Mouse (Mus musculus): ENCODE results near the gene Rasgef1c. TPM values are rescaled to one million over a fixed set of nuclear protein-coding genes. Genes with fewer than 3 reads are reported as not detected.

Gene Rasgef1c
- polyA plus RNA-seq, 1 experiment from 2014 or later: 0.32 TPM

DNA sequence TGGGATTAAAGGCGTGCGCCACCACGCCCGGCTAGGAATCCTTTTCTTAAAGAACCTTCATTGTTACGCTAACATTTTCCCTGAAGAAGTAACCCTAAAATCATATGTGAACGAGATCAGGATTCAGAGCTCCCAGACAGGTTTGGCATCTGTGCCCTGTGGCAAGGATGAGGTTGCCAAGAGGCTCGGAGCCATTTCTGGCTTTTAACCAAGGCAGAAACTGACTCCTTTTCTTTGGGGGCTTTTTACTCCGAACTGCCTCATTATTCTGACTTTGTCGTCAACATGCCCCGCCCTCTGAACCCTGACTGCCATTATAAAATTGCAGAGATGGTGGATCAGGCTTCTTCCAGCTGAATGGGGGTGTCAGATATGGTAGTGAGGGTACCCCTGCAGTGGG is 106.1 kb downstream of the Rasgef1c start:
- ATAC-seq (ENCODE audit: insufficient number of reproducible peaks, low FRiP score, low TSS enrichment, low read depth) (no peak), DNase-seq (ENCODE audit: low spot score) (no peak)
- WGBS: 77% methylated on average over 10 of the region's 10 CpGs

DNA sequence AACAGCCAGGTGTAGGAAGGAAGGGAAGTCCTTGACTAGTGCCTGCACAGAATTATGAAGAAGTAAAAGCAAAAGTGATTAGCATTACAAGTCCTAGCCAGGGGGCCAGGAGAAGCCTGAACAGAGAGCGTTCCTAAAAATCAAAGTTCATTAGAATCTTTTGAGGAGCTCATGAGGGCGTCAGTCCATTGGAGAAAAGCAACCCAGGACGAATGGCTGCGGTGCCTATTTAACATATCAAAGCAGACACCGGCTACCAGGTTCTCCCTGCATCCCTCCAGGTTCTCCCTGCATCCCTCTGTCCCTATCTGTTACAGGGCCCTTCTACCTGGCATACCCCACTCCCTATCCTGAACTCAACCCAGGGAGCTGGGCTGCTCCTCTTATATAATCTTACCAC is 106.6 kb downstream of the Rasgef1c start:
- 22% methylated on average over 5 of the region's 5 CpGs for WGBS
- no peak for ATAC-seq (ENCODE audit: insufficient number of reproducible peaks, low FRiP score, low TSS enrichment, low read depth)

More for the DNA sequence above, 106.1 kb downstream of the Rasgef1c start:
- no peak overlapping the region for H3K27ac ChIP-seq (replicated peaks; ENCODE audit: low read depth, low read length)
- no peaks in the 10 kb centered on the region for H3K4me1 ChIP-seq (ENCODE audit: control insufficient read depth, insufficient read depth, low read length)
- H3K4me2 ChIP-seq (ENCODE audit: low read depth, severe bottlenecking): no peak overlapping the region
- H3K4me3 ChIP-seq (ENCODE audit: low read depth, low read length): no peak overlapping the region
- no peaks in the 10 kb centered on the region for H3K9me3 ChIP-seq (ENCODE audit: control insufficient read depth, low read length)
- no peaks in the 10 kb centered on the region for H3K36me3 ChIP-seq (ENCODE audit: control insufficient read depth, insufficient read depth, low read length)
- H3K9ac ChIP-seq (ENCODE audit: low read length): no peak overlapping the region
- H3K27me3 ChIP-seq (ENCODE audit: control insufficient read depth, insufficient read depth, low read length): no peaks in the 10 kb centered on the region

DNA sequence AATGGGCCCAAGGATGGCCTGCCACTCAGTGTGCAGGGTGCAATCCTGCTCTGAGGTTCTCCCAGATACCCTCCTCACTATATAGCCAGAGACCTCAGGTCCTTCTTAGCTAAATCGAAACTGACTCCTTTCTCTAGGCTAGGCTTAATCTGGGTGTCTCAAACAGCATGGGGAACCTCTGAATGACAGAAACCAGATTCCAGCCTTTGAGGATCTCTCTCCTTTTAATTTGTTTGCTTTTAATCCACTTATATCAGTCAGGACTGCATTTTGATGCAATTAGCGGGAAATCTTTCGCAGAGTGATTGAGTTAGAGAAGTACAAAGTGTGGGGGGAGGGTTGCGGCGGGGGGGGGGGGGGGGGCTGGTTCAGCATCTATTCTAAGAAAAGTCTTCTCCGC is 111.4 kb downstream of the Rasgef1c start:
- 80% methylated on average over 6 of the region's 6 CpGs for WGBS

More for the DNA sequence above, 106.6 kb downstream of the Rasgef1c start:
- no peaks in the 10 kb centered on the region for H3K9me3 ChIP-seq (ENCODE audit: control insufficient read depth, low read length)
- H3K27ac ChIP-seq (replicated peaks; ENCODE audit: low read depth, low read length): no peak overlapping the region
- no peak overlapping the region for H3K9ac ChIP-seq (ENCODE audit: low read length)
- no peaks in the 10 kb centered on the region for H3K27me3 ChIP-seq (ENCODE audit: control insufficient read depth, insufficient read depth, low read length)
- no peaks in the 10 kb centered on the region for H3K4me1 ChIP-seq (ENCODE audit: control insufficient read depth, insufficient read depth, low read length)
- DNase-seq (ENCODE audit: low spot score): no peak
- no peak overlapping the region for H3K4me3 ChIP-seq (ENCODE audit: low read depth, low read length)
- no peaks in the 10 kb centered on the region for H3K36me3 ChIP-seq (ENCODE audit: control insufficient read depth, insufficient read depth, low read length)
- H3K4me2 ChIP-seq (ENCODE audit: low read depth, severe bottlenecking): no peak overlapping the region; the same call in 1 of the 2 replicates

DNA sequence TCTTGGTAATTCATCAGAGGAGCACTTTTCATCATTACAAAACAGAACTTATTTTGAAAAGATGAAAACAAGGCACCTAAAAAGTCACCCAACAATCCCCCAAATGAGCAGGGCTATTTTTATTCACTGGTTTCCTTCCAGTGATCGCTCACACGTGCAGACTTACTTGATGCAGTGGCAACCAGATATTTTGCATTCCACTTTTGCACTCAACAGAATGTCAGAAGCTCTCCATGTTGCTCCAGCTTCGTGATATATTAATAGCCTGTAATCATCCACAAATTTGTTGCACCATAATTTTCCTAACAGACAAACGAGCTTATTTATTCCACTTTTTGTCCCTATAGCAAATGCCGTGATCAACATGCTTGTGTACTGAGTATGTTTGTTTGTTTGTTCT is 114.9 kb downstream of the Rasgef1c start:
- Histone ChIP-seq H3K27me3 (ENCODE audit: control insufficient read depth, insufficient read depth, low read length) (no peaks in the 10 kb centered on the region), H3K36me3 (ENCODE audit: control insufficient read depth, insufficient read depth, low read length) (no peaks in the 10 kb centered on the region), H3K4me1 (ENCODE audit: control insufficient read depth, insufficient read depth, low read length) (no peaks in the 10 kb centered on the region), H3K4me3 (ENCODE audit: low read depth, low read length) (no peak overlapping the region), H3K27ac (replicated peaks; ENCODE audit: low read depth, low read length) (no peak overlapping the region), H3K4me2 (ENCODE audit: low read depth, severe bottlenecking) (no peak overlapping the region), H3K9me3 (ENCODE audit: control insufficient read depth, low read length) (no peaks in the 10 kb centered on the region), H3K9ac (ENCODE audit: low read length) (no peak overlapping the region)
- no peak for DNase-seq (ENCODE audit: low spot score)
- 84% methylated on average over 5 of the region's 5 CpGs for WGBS
- ATAC-seq (ENCODE audit: insufficient number of reproducible peaks, low FRiP score, low TSS enrichment, low read depth): no peak

More for the DNA sequence above, 111.4 kb downstream of the Rasgef1c start:
- Histone ChIP-seq H3K9ac (ENCODE audit: low read length) (no peak overlapping the region), H3K4me2 (ENCODE audit: low read depth, severe bottlenecking) (no peak overlapping the region), H3K27me3 (ENCODE audit: control insufficient read depth, insufficient read depth, low read length) (no peaks in the 10 kb centered on the region), H3K27ac (replicated peaks; ENCODE audit: low read depth, low read length) (no peak overlapping the region), H3K4me3 (ENCODE audit: low read depth, low read length) (no peak overlapping the region), H3K9me3 (ENCODE audit: control insufficient read depth, low read length) (no peaks in the 10 kb centered on the region), H3K36me3 (ENCODE audit: control insufficient read depth, insufficient read depth, low read length) (no peaks in the 10 kb centered on the region), H3K4me1 (ENCODE audit: control insufficient read depth, insufficient read depth, low read length) (no peaks in the 10 kb centered on the region)
- DNase-seq (ENCODE audit: low spot score) (no peak), ATAC-seq (ENCODE audit: insufficient number of reproducible peaks, low FRiP score, low TSS enrichment, low read depth) (no peak)

DNA sequence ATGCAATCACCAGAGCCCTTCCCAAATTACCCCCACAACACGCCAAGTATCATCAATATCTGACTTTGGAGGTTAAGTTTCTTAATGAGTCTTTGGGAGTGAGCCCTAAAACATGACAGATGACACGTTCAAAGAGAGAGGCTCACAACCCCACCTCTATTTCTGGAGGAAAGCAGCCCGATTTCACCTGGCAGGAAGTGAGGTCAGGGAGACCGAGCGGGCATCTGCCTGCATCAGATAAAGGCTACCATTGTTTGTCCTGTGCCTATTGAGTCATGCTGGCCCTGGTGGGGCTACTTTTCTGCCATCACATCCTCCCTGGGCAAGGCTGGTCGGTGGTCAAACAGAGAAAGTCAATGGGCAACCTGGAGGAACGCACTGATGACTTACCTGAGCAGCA is 115.9 kb downstream of the Rasgef1c start:
- DNase-seq (ENCODE audit: low spot score) (no peak), ATAC-seq (ENCODE audit: insufficient number of reproducible peaks, low FRiP score, low TSS enrichment, low read depth) (no peak)
- Histone ChIP-seq H3K36me3 (ENCODE audit: control insufficient read depth, insufficient read depth, low read length) (no peaks in the 10 kb centered on the region), H3K27ac (replicated peaks; ENCODE audit: low read depth, low read length) (no peak overlapping the region), H3K4me2 (ENCODE audit: low read depth, severe bottlenecking) (no peak overlapping the region), H3K27me3 (ENCODE audit: control insufficient read depth, insufficient read depth, low read length) (no peaks in the 10 kb centered on the region), H3K4me1 (ENCODE audit: control insufficient read depth, insufficient read depth, low read length) (no peaks in the 10 kb centered on the region), H3K4me3 (ENCODE audit: low read depth, low read length) (no peak overlapping the region), H3K9me3 (ENCODE audit: control insufficient read depth, low read length) (no peaks in the 10 kb centered on the region), H3K9ac (ENCODE audit: low read length) (no peak overlapping the region)
- 81% methylated on average over 7 of the region's 7 CpGs for WGBS

DNA sequence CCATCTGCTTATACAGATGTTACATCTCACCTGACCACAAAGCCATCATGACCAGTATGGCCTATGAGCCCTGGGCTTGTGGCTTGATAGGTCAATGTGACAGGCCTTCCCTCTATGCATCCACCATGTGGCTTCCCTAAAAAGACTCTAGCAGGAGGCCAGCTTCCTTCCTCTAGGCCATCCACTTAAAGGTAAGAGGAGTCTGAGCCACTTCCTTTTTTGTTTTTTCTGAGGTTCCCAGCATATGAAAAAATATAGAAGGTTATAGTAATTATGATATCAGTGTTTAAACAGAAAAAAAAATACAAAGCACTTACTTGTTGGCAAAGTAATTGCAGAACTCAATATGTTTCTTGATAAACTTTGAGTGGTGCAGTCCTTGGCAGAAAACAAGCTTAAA is 117.2 kb downstream of the Rasgef1c start:
- no peaks in the 10 kb centered on the region for H3K27me3 ChIP-seq (ENCODE audit: control insufficient read depth, insufficient read depth, low read length)
- H3K4me3 ChIP-seq (ENCODE audit: low read depth, low read length): no peak overlapping the region
- DNase-seq (ENCODE audit: low spot score) (no peak), ATAC-seq (ENCODE audit: insufficient number of reproducible peaks, low FRiP score, low TSS enrichment, low read depth) (no peak)
- no peaks in the 10 kb centered on the region for H3K4me1 ChIP-seq (ENCODE audit: control insufficient read depth, insufficient read depth, low read length)
- H3K4me2 ChIP-seq (ENCODE audit: low read depth, severe bottlenecking): no peak overlapping the region
- no peaks in the 10 kb centered on the region for H3K9me3 ChIP-seq (ENCODE audit: control insufficient read depth, low read length)
- H3K9ac ChIP-seq (ENCODE audit: low read length): no peak overlapping the region
- H3K36me3 ChIP-seq (ENCODE audit: control insufficient read depth, insufficient read depth, low read length): no peaks in the 10 kb centered on the region
- H3K27ac ChIP-seq (replicated peaks; ENCODE audit: low read depth, low read length): no peak overlapping the region

DNA sequence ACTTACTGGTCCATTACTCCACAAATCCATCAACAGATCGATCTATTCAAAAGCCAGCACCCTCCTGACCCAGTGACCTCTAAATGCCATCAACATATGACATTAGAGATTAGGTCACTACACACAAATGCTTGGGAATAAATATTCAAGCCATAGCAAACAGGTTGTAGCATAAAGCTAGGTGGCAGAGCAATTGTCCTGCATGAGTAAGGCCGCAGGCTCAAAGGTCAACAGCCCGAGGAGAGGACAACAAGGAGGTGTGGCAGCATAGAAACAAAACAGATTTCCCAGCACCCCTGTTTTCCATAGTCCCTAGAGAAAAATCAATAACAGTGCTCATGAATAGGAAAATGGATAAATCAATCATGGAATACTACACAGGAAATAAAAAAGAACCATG is 120.5 kb downstream of the Rasgef1c start:
- Histone ChIP-seq H3K4me1 (ENCODE audit: control insufficient read depth, insufficient read depth, low read length) (0 out of 2 replicates have a peak, but pooled peaks cover 2% of the 10 kb centered on the region), H3K4me2 (ENCODE audit: low read depth, severe bottlenecking) (no peak overlapping the region), H3K27me3 (ENCODE audit: control insufficient read depth, insufficient read depth, low read length) (no peaks in the 10 kb centered on the region), H3K9me3 (ENCODE audit: control insufficient read depth, low read length) (no peaks in the 10 kb centered on the region), H3K9ac (ENCODE audit: low read length) (no peak overlapping the region), H3K27ac (replicated peaks; ENCODE audit: low read depth, low read length) (no peak overlapping the region), H3K4me3 (ENCODE audit: low read depth, low read length) (no peak overlapping the region), H3K36me3 (ENCODE audit: control insufficient read depth, insufficient read depth, low read length) (no peaks in the 10 kb centered on the region)
- DNase-seq (ENCODE audit: low spot score) (no peak), ATAC-seq (ENCODE audit: insufficient number of reproducible peaks, low FRiP score, low TSS enrichment, low read depth) (no peak)
- WGBS: 87% methylated on average over 3 of the region's 3 CpGs

DNA sequence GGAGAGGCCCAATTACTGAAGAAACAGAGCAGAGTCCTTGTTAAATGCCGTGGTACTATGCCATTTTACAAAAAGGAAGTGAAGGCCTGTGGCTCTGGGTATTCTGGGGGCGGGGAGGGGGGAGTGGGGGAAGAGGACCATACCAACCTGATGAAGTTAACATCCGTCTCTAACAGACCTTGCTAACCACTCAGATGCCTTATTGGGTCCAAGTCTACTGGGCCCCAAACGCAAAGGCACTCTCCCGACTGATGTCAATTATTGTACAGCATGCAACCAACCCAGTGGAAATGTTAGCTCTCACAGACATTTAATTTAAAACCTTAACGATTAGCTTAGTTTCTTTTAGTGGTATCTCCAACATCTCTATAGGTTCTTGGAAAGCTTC is 122.8 kb downstream of the Rasgef1c start:
- H3K9ac ChIP-seq (ENCODE audit: low read length): no peak overlapping the region
- no peak overlapping the region for H3K4me2 ChIP-seq (ENCODE audit: low read depth, severe bottlenecking)
- WGBS: 68% methylated on average over 6 of the region's 6 CpGs
- DNase-seq (ENCODE audit: low spot score): no peak
- H3K9me3 ChIP-seq (ENCODE audit: control insufficient read depth, low read length): no peaks in the 10 kb centered on the region
- no peak overlapping the region; the same call in 1 of the 2 replicates for H3K4me3 ChIP-seq (ENCODE audit: low read depth, low read length)
- peaks cover 10% of the 10 kb centered on the region; the same call in 1 of the 2 replicates for H3K4me1 ChIP-seq (ENCODE audit: control insufficient read depth, insufficient read depth, low read length)
- H3K36me3 ChIP-seq (ENCODE audit: control insufficient read depth, insufficient read depth, low read length): no peaks in the 10 kb centered on the region
- H3K27ac ChIP-seq (replicated peaks; ENCODE audit: low read depth, low read length): no peak overlapping the region
- no peak for ATAC-seq (ENCODE audit: insufficient number of reproducible peaks, low FRiP score, low TSS enrichment, low read depth)
- no peaks in the 10 kb centered on the region for H3K27me3 ChIP-seq (ENCODE audit: control insufficient read depth, insufficient read depth, low read length)
